ENCODE assay signal across 8 mouse cellular contexts in genomic region chr15:100041267-100042047, GRCm38 (mm10). TPM values are rescaled to one million over a fixed set of nuclear protein-coding genes. Genes with fewer than 3 reads are reported as not detected.
DNase-seq lines count a peak whose midpoint lies in the region; ATAC-seq and TF ChIP-seq lines count a peak whose summit lies in the region.

No protein-coding gene starts in this region.

- peak overlapping the region; percentile 63 for H3K4me2 ChIP-seq in stomach, embryonic 16.5 days (ENCODE audit: low read depth, low read length)

- peaks cover 50% of the 10 kb centered on the region for H3K4me1 ChIP-seq in hindbrain, embryonic 10.5 days (replicated peaks)
- H3K4me1 ChIP-seq in stomach, embryonic 16.5 days (ENCODE audit: control insufficient read depth, insufficient read depth, low read length) = peaks cover 32% of the 10 kb centered on the region

- WGBS in hindbrain, embryonic 10.5 days = 57% methylated on average over 10 of the region's 10 CpGs
- WGBS in stomach, embryonic 16.5 days = 33% methylated on average over 10 of the region's 10 CpGs

- peaks cover 8% of the 10 kb centered on the region; the same call in 1 of the 2 replicates for H3K27me3 ChIP-seq in hindbrain, embryonic 10.5 days (ENCODE audit: insufficient read depth, poor library complexity, severe bottlenecking)
- no peaks in the 10 kb centered on the region for H3K27me3 ChIP-seq in stomach, embryonic 16.5 days (ENCODE audit: control insufficient read depth, insufficient read depth, low read length)

- H3K27ac ChIP-seq in layer of hippocampus, adult 2 months = peak overlapping the region; percentile 98
- peak overlapping the region; percentile 99 for H3K27ac ChIP-seq in hindbrain, embryonic 10.5 days
- H3K27ac ChIP-seq in stomach, embryonic 16.5 days (ENCODE audit: low read length) = peak overlapping the region; percentile 56

- peaks cover 9% of the 10 kb centered on the region; the same call in 1 of the 2 replicates for H3K36me3 ChIP-seq in hindbrain, embryonic 10.5 days
- no peaks in the 10 kb centered on the region for H3K36me3 ChIP-seq in stomach, embryonic 16.5 days (ENCODE audit: control insufficient read depth, insufficient read depth, low read length)

- peak; percentile 41 for ATAC-seq in megakaryocyte, adult 5-6 weeks (ENCODE audit: poor library complexity, severe bottlenecking)
- ATAC-seq in stomach, embryonic 16.5 days (ENCODE audit: insufficient read depth, low FRiP score) = no peak

- peak overlapping the region; percentile 13 for H3K9ac ChIP-seq in stomach, embryonic 16.5 days (ENCODE audit: low read length)

- H3K4me3 ChIP-seq in layer of hippocampus, adult 2 months = peak overlapping the region; percentile 95
- peak overlapping the region; percentile 91 for H3K4me3 ChIP-seq in hindbrain, embryonic 10.5 days
- H3K4me3 ChIP-seq in stomach, embryonic 16.5 days (replicated peaks; ENCODE audit: low read length) = peak overlapping the region; percentile 24

- TF ChIP-seq CTCF in layer of hippocampus, adult 2 months (conservative IDR thresholded peaks at IDR 0.05) = no peak

- H3K9me3 ChIP-seq in hindbrain, embryonic 10.5 days = no peaks in the 10 kb centered on the region
- H3K9me3 ChIP-seq in stomach, embryonic 16.5 days (replicated peaks; ENCODE audit: control insufficient read depth, low read length) = no peaks in the 10 kb centered on the region

- no peak for DNase-seq in layer of hippocampus, adult 2 months (ENCODE audit: low spot score in 2 of 2)
- no peak for DNase-seq in layer of hippocampus, postnatal 10 days (ENCODE audit: low spot score in 2 of 2)
- peak; percentile 81 for DNase-seq in brain, adult 2 months (ENCODE audit: low read depth, low spot score)
- no peak for DNase-seq in hindbrain, embryonic 10.5 days (ENCODE audit: low spot score)
- no peak for DNase-seq in right cerebral cortex, postnatal 14 days
- no peak for DNase-seq in kidney, adult 11 months

RNA-seq across cellular contexts. Expression of gene Dip2b, which starts 3.0 kb away (rescaled TPM):
- total RNA-seq in layer of hippocampus, adult 2 months (2021) = 10 to 100 TPM; 47.7 to 51.3 TPM
- total RNA-seq in layer of hippocampus, postnatal 10 days (2021) = 10 to 100 TPM; 48.7 to 51.0 TPM
- 17.6 and 18.9 TPM in 2 replicates for polyA plus RNA-seq in hindbrain, embryonic 10.5 days (2016; fragmentation: Nextera tagmentation; extraction: Ambion mirVana)
- total RNA-seq in megakaryocyte, adult 5-6 weeks (2015) = 17.2 and 17.6 TPM in 2 replicates
- 13.5 and 14.4 TPM in 2 replicates for total RNA-seq in megakaryocyte, adult 5-6 weeks (2017)
- polyA plus RNA-seq in stomach, embryonic 16.5 days (2015; fragmentation: Nextera tagmentation; extraction: Ambion mirVana) = 9.7 and 10.4 TPM in 2 replicates

Comparison
In these comparisons a context has a peak if more than half of its experiments do, and no peak if none do; other contexts are left out.
1. H3K4me3 ChIP-seq: peak in every context shown above with its lines; median percentile 95 in layer of hippocampus, adult 2 months; 91 in hindbrain, embryonic 10.5 days; 24 in stomach, embryonic 16.5 days.